Mouse (Mus musculus) C2C12 (cell line): Measurements from ENCODE around the gene Top2a. TPM values are rescaled to one million over a fixed set of nuclear protein-coding genes. Genes with fewer than 3 reads are reported as not detected.

Experiments
- H3K27me3 ChIP-seq: one replicate; pipeline ENCODE4 v1.6.1; 2011; ENCODE audit not compliant: control insufficient read depth, insufficient read depth, insufficient read length
- H3K36me3 ChIP-seq: one replicate; pipeline ENCODE4 v1.6.1; 2011; ENCODE audit not compliant: control insufficient read depth, insufficient read depth
- H3K4me3 ChIP-seq: one replicate; pipeline ENCODE4 v1.5.1; 2011; ENCODE audit warnings: mild to moderate bottlenecking, control low read depth; ENCODE audit not compliant: poor library complexity, insufficient read depth, severe bottlenecking
- H3K79me2 ChIP-seq: one replicate; pipeline ENCODE4 v1.6.1; 2011; ENCODE audit not compliant: control insufficient read depth, insufficient read depth
- H3K79me3 ChIP-seq: one replicate; pipeline ENCODE4 v1.6.1; 2011; ENCODE audit warnings: low read depth, control low read depth
- H3ac ChIP-seq: one replicate; pipeline ENCODE3; 2011; ENCODE audit warnings: low read depth; ENCODE audit not compliant: control insufficient read depth, insufficient read length
- CEBPB ChIP-seq: IDR thresholded peaks from one replicate; pipeline ENCODE4 v1.6.1; 2011; ENCODE audit warnings: low read depth, mild to moderate bottlenecking, control low read depth, moderate library complexity
- CTCF ChIP-seq: IDR thresholded peaks from one replicate; pipeline ENCODE4 v1.5.1; 2011; ENCODE audit not compliant: control insufficient read depth, insufficient read depth, insufficient read length
- FOSL1 ChIP-seq: IDR thresholded peaks from one replicate; pipeline ENCODE4 v1.8.0; 2011; ENCODE audit warnings: mild to moderate bottlenecking, low read length; ENCODE audit not compliant: poor library complexity, insufficient read depth, severe bottlenecking
- MAX ChIP-seq: IDR thresholded peaks from one replicate; pipeline ENCODE4 v1.6.1; 2011; ENCODE audit warnings: mild to moderate bottlenecking, control low read depth
- MYOD1 ChIP-seq: IDR thresholded peaks from one replicate; pipeline ENCODE4 v1.6.1; 2011; ENCODE audit warnings: low read depth; ENCODE audit not compliant: control insufficient read depth, insufficient read length
- MYOG ChIP-seq: IDR thresholded peaks from one replicate; pipeline ENCODE4 v1.6.1; 2011; ENCODE audit not compliant: control insufficient read depth, insufficient read length; ENCODE audit errors: extremely low read depth
- USF1 ChIP-seq: IDR thresholded peaks from one replicate; pipeline ENCODE4 v1.6.1; 2011; ENCODE audit warnings: low read depth, mild to moderate bottlenecking, control low read depth, moderate library complexity
- polyA plus RNA-seq: library from polyadenylated mRNA; unstranded; fragments of >200 nt; fragmentation: generic; extraction: Trizol; gene quantifications from one replicate; pipeline ENCODE4 v1.2.1, GENCODE M21; 2012; ENCODE audit warnings: missing spikeins

Gene Top2a
- polyA plus RNA-seq, 1 experiment: 83.8 TPM

- peaks cover 46% of the 10 kb centered on the region for H3K79me3 ChIP-seq
- peaks cover 94% of the 10 kb centered on the region for H3K79me2 ChIP-seq
- H3K36me3 ChIP-seq: peaks cover 25% of the 10 kb centered on the region
- H3ac ChIP-seq: peak overlapping the region; percentile 57
- no peak for TF ChIP-seq MYOG
- TF ChIP-seq MAX: no peak
- no peak for TF ChIP-seq CTCF
- TF ChIP-seq CEBPB: no peak
- no peak for TF ChIP-seq MYOD1
- TF ChIP-seq USF1: no peak
- no peak for TF ChIP-seq FOSL1
- H3K4me3 ChIP-seq: peak overlapping the region; percentile 57
- no peaks in the 10 kb centered on the region for H3K27me3 ChIP-seq
Measured at GRCm38 (mm10) chr11:98961766-98962165, 62.2 kb downstream of the Top2a start.

- Histone ChIP-seq H3K4me3 (peak overlapping the region; percentile 57), H3ac (peak overlapping the region; percentile 86), H3K27me3 (no peaks in the 10 kb centered on the region), H3K79me3 (peaks cover 48% of the 10 kb centered on the region), H3K36me3 (peaks cover 26% of the 10 kb centered on the region), H3K79me2 (peaks cover 94% of the 10 kb centered on the region)
- TF ChIP-seq CTCF (no peak), USF1 (no peak), CEBPB (no peak), MYOD1 (no peak), MAX (no peak), MYOG (no peak), FOSL1 (no peak)
Measured at GRCm38 (mm10) chr11:98961051-98961592, 62.9 kb downstream of the Top2a start.

DNA sequence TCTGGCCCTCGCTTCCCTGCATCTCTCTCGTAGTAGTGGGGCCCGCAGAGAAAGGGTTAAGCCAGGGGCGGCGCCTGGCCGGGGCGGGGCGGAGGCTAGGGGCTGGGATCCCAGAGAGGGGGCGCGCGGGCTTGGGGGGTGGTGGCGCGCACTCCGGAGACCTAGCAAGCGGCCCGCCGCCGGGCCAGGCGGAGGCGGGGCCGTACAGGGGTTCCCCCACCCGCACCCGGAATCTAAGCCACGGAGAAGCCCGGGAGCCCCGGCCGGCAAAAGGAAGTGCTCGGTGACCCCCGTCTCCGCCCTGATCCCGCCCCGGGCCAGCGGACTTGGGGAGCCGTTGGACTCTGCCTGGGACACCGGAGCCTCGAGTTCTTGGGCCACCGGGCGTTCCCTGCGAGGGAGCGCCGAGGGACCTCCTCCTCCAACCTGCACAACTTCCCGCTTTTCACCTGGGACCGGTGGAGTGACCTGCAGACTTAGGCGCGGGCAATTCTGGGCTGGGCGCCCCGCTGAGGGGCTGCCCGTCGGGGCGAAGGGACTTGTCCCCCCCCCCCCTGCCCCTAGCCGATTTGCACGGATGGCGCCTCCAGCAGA lies 63.6 kb downstream of the Top2a start:
- TF ChIP-seq USF1: no peak
- H3K27me3 ChIP-seq: no peaks in the 10 kb centered on the region

GRCm38 (mm10) chr11:98959437-98960312 lies 64.3 kb downstream of the Top2a start:
- Histone ChIP-seq H3ac (peak overlapping the region; percentile 65), H3K27me3 (no peaks in the 10 kb centered on the region), H3K79me3 (peaks cover 48% of the 10 kb centered on the region), H3K79me2 (peaks cover 94% of the 10 kb centered on the region), H3K4me3 (peak overlapping the region; percentile 57), H3K36me3 (peaks cover 24% of the 10 kb centered on the region)
- TF ChIP-seq CTCF (no peak), MAX (no peak), MYOD1 (no peak), USF1 (no peak), MYOG (no peak), FOSL1 (no peak), CEBPB (no peak)

More for the DNA sequence above, 63.6 kb downstream of the Top2a start:
- Histone ChIP-seq H3K79me3 (peaks cover 50% of the 10 kb centered on the region), H3K4me3 (peak overlapping the region; percentile 57), H3K36me3 (peaks cover 24% of the 10 kb centered on the region), H3K79me2 (peaks cover 94% of the 10 kb centered on the region), H3ac (peak overlapping the region; percentile 86)

DNA sequence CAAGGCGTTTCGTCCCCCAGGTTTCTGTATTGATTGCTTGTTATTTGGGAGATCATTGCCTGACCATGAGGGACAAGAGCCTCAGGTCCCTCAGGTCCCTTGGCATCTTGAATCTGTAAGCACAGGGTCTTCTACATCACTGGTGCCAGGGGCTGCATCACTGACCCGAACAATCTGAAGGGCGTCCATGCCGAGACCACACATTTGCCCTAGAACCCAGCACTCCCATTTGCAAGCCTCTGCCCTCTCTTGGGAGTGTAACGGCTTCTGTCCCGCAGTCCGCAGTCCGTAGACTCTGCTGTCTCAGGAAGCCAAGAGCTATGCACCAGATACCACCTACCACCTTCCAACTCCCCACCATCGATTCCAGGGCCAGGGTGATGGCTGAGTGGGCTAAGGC lies 67.6 kb downstream of the Top2a start:
- H3ac ChIP-seq: no peak overlapping the region
- peaks cover 43% of the 10 kb centered on the region for H3K36me3 ChIP-seq
- peaks cover 47% of the 10 kb centered on the region for H3K79me3 ChIP-seq
- H3K27me3 ChIP-seq: no peaks in the 10 kb centered on the region
- no peak overlapping the region for H3K4me3 ChIP-seq
- peaks cover 94% of the 10 kb centered on the region for H3K79me2 ChIP-seq
- TF ChIP-seq MYOG (no peak), MAX (no peak), FOSL1 (no peak), MYOD1 (no peak), CEBPB (no peak), CTCF (no peak), USF1 (no peak)
